Mouse (Mus musculus) pancreas, adult 10 weeks (tissue): ENCODE results near the gene Gm10563. TPM values are rescaled to one million over a fixed set of nuclear protein-coding genes. Genes with fewer than 3 reads are reported as not detected.

ENCODE experiments used
- polyA plus RNA-seq: library from polyadenylated mRNA; stranded (reverse); fragments of 350-450 nt; fragmentation: Illumina TruSeq; extraction: RNeasy Lipid Tissue Mini Kit (QIAGEN cat#74804); gene quantifications from one replicate; pipeline ENCODE4 v1.2.3, GENCODE M21; 2015; ENCODE audit warnings: low read depth, low replicate concordance; ENCODE audit not compliant: insufficient read depth

Gene Gm10563
- polyA plus RNA-seq: not detected

GRCm38 (mm10) chr4:155645308-155645707 is at the start of gene Gm10563:
Gm10563 (minus strand) TSS chr4:155645408.

GRCm38 (mm10) chr4:155694111-155694481 is 48.9 kb upstream of the Gm10563 start, which contains the start of gene Fndc10:
Fndc10 (plus strand) TSS chr4:155694342.

GRCm38 (mm10) chr4:155668689-155669597 is 23.7 kb upstream of the Gm10563 start, which contains the start of gene Mib2:
Mib2 (minus strand) TSS chr4:155669198.

GRCm38 (mm10) chr4:155653086-155653450 is 7.9 kb upstream of the Gm10563 start, which contains the start of gene Mmp23:
Mmp23 (minus strand) TSS chr4:155653384.

GRCm38 (mm10) chr4:155624338-155625291 is 20.6 kb downstream of the Gm10563 start, which contains the start of gene Cdk11b:
Cdk11b (plus strand) TSS chr4:155624854.

GRCm38 (mm10) chr4:155601091-155601996 is 43.9 kb downstream of the Gm10563 start, which contains the start of gene Slc35e2:
Slc35e2 (plus strand) TSS chr4:155601416.

Other genes with a start within 250 kb of the Gm10563 start
- not detected for gene Gabrd, start 247.3 kb downstream of the Gm10563 start, polyA plus RNA-seq
- gene Cfap74, start 236.2 kb downstream of the Gm10563 start, polyA plus RNA-seq: 1.4 TPM
- 0.96 TPM for gene Tmem52, start 176.3 kb downstream of the Gm10563 start, polyA plus RNA-seq
- gene Gnb1, start 154.0 kb downstream of the Gm10563 start, polyA plus RNA-seq: 41.1 TPM
- gene Nadk, start 83.0 kb downstream of the Gm10563 start, polyA plus RNA-seq: 23.1 TPM
- gene Slc35e2, start 44.0 kb downstream of the Gm10563 start, polyA plus RNA-seq: 2.6 TPM
- 36.0 TPM for gene Cdk11b, start 20.6 kb downstream of the Gm10563 start, polyA plus RNA-seq
- 10.6 TPM for gene Mmp23, start 8.0 kb upstream of the Gm10563 start, polyA plus RNA-seq
- 17.5 TPM for gene Mib2, start 23.8 kb upstream of the Gm10563 start, polyA plus RNA-seq
- gene Fndc10, start 48.9 kb upstream of the Gm10563 start, polyA plus RNA-seq: 3.8 TPM
- gene Ssu72, start 59.4 kb upstream of the Gm10563 start, polyA plus RNA-seq: 15.1 TPM
- gene Tmem240, start 89.4 kb upstream of the Gm10563 start, polyA plus RNA-seq: 0.18 TPM
- 21.6 TPM for gene Atad3a, start 115.7 kb upstream of the Gm10563 start, polyA plus RNA-seq
- 6.9 TPM for gene Vwa1, start 129.3 kb upstream of the Gm10563 start, polyA plus RNA-seq
- 0.22 TPM for gene Tmem88b, start 140.5 kb upstream of the Gm10563 start, polyA plus RNA-seq
- gene Ankrd65, start 145.0 kb upstream of the Gm10563 start, polyA plus RNA-seq: not detected
- gene Mrpl20, start 157.5 kb upstream of the Gm10563 start, polyA plus RNA-seq: 43.6 TPM
- gene Ccnl2, start 167.1 kb upstream of the Gm10563 start, polyA plus RNA-seq: 114 TPM
- gene Aurkaip1, start 185.9 kb upstream of the Gm10563 start, polyA plus RNA-seq: 38.2 TPM
- gene Mxra8, start 194.3 kb upstream of the Gm10563 start, polyA plus RNA-seq: 34.6 TPM
- 37.5 TPM for gene Dvl1, start 202.0 kb upstream of the Gm10563 start, polyA plus RNA-seq
- not detected for gene Tas1r3, start 218.0 kb upstream of the Gm10563 start, polyA plus RNA-seq
- 2.7 TPM for gene Cptp, start 224.0 kb upstream of the Gm10563 start, polyA plus RNA-seq
- gene Ints11, start 224.1 kb upstream of the Gm10563 start, polyA plus RNA-seq: 4.5 TPM
- 6.6 TPM for gene Pusl1, start 246.4 kb upstream of the Gm10563 start, polyA plus RNA-seq
- 3.7 TPM for gene Acap3, start 246.4 kb upstream of the Gm10563 start, polyA plus RNA-seq